Mouse (Mus musculus) c-Kit-positive CD71-positive TER-119-negative erythroid progenitor cells, embryonic 14.5 days (primary cell): ENCODE measurements around the gene Hagh.
A peak's percentile ranks its signal among the peaks of the same experiment; 100 is the strongest.

Experiments used
- DNase-seq: peaks from one replicate; pipeline ENCODE4 v3.0.0-alpha.2; 2013; ENCODE audit warnings: low read depth

Hagh gene

DNA sequence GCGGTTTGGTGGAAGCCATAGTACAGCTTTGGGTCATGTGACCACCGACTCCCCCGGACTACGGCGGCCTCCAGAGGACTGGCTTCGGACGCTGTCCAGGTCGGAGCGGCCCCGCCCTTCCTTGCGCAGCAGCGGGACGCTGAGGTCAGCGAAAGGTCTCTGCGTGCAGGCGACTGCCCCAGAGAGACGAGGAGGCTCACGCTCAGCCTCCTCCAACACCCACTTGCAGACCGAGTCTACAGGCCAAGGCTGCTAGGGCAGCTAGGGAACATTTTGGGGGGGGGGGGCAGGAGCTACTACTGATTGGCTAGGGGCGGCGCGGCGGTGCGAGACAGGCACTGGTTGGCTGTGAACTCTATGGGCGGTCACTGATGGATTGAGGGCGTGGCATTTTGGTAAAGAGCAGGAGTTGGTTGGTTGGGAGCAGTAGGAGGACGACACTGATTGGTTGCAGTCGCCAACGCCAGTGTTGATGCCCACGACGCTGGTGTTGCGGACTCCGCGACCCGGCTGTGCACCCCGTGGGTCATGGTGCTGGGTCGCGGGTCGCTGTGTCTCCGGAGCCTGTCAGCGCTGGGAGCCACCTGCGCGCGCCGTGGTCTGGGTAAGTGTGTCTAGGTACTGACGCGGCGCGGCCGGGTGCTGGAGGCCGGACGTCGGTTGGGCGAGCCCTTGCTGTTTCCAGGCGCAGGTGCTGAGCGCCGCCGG, 10.3 kb downstream of the Hagh start, which contains the start of gene Fahd1:
TSS of gene Fahd1 (minus strand) at position 300 of the 708 bp plus-strand sequence.
- peak; percentile 97 for DNase-seq

DNA sequence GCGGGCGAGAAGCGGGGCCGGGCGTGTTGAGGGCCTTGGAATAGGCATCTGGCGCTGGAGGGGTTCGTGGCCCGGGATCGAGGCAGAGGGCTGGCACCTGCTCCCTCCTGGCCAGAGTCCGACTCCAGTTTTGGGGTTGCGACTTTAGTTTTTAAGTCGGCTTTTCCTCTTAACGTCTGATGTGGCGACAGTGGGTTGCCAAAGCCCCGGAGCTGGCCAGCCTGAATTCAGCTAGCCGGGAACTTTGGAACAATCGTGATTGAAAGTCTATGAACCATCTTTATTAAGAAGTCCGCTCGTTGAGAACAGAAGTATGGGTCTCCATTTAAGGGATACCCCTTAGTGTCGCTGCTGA, 10.8 kb downstream of the Hagh start:
- no peak for DNase-seq

DNA sequence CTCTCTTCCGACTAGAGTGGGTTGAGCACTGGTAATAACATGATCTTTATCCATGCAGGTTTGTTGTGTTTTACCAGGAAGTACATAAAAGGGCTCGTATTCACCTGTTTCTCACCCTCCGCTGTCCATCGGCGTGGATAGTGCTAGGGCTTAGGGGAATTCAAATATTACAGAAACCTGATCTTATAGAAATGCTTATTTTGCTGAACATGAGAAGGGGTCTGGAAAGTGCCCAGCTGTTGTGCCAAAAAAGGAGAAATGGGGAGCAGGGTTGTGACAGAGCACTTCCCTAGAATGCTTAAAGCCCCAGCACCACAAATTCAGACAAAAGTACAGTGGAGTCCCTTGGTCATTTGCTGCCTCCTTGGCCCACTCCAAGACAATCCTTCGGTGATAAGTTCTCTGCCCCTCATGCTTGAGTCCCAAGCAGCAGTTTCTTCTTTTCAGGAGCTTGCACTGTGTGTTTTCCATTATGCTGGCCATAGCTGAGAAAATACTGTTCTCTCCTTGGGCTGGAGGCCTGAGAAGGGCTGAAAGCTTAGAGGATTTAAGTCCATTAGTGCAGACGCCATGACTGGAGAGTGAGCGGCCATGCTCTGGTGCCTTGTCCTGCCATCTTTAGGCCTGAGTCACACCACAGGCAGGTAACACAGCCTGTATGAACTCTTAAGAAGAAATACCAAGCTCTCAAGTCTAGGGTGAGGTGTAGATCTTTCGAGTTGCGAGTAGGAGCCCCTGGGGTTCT, 11.6 kb downstream of the Hagh start:
- no peak for DNase-seq

DNA sequence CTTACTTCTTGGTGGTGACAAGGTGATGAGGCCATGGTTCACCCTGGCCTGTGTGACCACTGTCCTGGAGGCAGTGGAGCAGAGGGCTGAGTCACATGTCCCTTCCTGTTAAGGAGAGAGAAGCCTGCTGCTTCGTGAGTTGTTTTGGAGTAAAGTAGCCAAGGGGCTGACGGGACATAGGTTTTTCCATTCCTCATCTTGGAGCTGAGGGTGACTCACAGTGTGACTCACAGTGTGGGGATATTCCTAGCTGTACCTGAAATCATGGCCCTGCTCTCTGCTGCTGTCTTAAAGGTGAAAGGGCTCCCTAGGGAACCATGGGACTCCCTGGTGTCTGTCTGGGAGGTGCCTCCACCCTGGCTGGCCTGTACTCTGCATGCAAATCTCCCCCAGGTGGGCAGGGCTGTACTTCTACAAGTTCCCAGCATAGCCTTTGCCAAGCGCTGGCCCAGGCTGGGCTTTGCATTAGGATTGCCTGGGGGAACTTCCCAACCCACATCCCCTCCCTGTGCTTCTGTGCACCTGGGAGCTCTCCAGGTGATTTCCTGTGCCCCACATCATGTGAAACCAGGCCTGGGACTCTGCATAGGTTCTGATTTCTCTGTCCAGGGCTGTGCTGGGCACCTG, 16.0 kb downstream of the Hagh start:
- DNase-seq: no peak

DNA sequence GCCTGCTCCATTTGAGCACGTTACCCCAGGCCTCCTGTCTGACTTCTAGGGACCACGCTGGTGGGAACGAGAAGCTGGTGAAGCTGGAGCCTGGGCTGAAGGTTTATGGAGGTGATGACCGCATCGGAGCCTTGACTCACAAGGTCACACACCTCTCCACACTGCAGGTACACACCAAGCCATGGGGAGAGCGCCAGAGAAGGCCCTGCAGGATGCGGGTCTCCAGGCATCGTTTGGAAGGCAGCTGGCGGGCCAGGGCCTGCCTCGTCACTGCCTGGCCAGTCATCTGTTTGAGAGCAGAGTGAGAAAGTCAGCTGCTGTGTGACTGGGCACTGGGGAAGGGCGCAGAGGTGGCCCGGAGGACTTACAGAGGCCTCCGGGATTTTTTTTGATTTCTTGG, 16.6 kb downstream of the Hagh start:
- no peak for DNase-seq

DNA sequence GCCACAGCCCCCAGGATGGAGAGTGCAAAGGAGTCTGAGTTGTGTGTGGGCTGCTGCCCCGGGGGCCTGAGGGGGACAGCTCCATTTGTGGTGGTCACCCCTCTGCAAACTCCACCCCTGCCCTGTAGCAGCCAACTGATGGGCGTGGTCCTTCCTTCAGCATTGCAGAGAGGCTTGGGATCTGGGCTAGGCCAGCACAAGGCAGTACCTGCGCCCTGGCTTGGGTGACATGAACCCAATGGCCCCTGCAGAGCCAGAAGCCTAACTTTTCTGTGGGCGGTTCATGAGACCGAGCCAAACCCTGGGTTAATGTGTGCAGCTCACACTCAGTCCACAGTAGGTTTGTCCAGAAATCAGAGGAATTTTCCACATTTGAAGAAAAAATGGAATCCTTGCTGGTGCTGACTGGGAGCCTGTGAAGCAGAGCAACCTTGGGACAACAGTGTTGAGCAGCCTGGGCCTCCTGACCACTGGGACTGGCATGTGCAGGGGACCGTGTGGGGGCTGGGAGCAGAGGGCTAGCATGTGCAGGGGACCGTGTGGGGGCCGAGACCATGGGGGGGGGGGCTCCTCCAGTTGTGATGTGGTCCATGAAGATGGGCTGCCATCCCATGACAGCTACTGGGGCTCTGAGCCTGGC, 18.0 kb downstream of the Hagh start:
- no peak for DNase-seq

DNA sequence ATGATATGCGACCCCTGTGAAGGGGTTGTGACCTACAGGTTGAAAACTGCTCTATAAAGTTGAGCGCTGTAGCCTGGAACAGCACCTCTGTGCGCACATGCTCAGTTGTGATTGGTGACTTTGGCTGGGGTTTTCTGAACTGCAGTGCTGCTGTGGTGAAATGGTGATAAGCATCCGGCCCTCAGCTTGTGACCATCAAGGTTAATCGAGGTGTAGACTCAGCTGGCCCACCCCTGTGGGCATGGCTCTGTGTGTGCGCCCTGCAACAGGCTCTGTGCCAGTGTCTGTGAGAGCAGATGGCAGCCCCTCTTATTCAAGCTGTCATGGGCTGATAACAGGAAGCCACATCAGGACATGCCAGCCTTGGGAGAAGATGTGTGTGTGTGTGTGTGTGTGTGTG, 19.0 kb downstream of the Hagh start:
- DNase-seq: peak; percentile 87

DNA sequence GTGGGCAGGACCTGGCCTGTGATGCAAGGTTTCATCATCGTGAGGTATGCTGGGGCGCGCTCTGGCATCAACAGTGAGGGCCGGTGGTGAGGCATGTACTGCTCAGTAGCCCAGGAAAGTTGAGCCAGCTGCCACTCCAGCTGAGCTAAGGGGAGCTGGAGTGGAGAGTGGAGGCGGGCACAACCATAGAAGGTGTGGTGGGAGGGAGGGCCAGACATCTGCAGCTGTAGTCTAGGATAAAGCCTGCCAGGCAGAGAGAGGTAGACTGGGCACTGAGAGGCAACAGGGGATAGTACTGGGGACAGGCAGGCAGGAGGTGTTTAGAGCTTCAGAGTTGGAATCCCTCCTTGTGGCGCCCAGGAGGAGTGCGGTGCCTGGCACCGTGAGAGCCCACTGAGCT, 20.1 kb downstream of the Hagh start:
- DNase-seq: no peak

DNA sequence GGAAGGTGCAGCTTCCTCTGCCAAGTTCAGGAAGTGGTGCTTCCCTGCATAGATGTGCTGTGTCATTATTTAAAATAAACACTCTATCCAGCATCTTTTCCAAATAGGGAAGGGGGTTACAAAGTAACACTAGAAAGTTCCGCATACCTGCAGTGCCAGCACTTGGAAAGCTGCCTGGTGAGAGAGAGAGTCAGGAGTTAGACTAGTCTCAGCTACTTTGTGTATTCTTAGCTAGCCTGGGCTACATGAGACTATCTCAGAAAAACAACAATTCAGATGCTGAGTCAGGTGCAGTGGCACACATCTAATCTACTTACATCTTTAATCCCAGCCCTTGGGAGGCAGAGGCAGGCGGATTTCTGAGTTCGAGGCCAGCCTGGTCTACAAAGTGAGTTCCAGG, 21.8 kb downstream of the Hagh start:
- DNase-seq: no peak

DNA sequence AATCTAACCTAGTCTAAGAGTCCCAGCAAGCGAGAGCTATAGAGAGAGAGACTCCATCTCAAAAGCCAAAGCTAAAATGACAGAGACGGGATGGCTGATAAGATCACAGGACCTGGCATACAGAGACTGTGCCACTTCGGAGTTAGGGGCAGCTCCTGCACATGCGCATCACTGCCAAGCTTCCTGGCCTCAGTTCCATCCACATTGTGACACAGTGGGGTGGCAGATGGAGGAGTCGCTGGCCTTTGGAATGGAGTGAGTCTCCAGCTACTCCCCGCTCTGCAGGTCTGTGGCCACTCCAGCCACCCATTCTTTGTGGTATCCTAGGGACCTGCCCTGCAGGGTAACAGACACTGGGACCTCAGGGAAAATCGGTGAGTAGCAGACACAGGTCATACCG, 25.8 kb downstream of the Hagh start, which contains the start of gene Igfals:
TSS of gene Igfals (plus strand) at position 222 of the 400 bp plus-strand sequence.
- no peak for DNase-seq

DNA sequence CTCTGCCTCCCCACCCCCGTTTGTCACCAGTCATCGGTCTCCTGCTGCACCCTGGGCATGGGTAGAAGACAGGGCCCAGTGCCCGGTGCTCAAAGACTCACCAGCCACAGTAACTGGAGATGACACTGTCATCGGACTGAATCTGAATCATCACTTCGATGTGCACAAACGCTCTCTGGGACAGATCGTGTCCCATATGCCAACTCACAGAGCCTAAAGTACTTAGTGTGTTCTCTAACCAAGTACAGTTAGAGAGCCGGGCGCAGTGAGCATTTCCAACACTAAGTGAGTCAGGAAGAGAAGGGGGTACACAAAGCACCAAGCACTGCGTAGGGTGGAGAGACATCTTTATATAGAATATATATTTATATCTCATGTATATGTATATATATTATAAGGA, 28.0 kb downstream of the Hagh start:
- DNase-seq: no peak

DNA sequence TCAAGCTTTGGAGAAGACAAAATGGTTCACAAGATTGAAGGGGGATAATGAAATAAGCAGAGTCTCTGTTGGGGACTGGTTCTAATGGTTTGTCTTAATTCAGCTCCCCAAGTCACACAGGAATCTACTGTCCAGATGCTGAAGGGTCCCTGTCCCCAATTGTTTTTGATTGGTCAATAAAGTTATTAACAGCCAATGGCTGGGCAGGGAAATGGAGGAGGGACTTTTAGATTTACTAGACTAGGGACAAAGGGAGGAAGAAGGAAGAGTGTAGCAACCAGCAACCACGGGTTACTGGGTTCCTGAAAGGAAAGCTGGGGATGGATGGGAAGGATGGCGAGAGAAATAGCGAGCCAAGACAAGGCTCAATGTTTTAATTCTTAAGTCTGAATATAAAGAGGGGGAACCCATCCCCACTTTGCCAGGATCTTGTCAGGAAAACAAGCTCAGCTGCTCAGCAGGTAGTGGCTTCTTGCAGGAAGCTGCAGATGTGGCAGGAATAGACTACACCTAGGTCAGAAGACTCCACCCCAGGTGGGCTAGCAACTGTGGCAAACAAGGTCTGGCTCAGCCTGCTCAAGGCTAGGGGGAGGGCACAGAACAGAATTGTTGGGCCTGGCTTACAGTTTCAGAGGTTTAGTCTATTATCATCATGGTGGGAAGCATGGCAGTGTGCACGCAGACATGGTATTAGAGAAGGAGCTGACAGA, 33.9 kb downstream of the Hagh start:
- DNase-seq: no peak

DNA sequence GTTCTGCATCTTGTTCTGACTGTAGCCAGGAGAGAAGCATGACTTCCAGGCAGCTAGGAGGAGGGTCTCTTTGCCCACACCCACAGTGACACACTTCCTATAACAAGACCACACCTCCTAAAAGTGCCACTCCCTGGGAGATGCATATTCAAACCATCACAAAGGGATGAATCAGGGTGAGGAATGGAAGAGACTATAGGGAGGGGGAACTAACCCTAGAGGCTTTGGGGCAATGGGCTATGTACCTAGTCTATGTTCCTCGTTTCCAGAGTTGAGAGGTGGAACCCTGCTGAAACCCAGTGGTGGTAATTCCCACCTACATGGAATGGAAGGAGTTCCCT, 34.4 kb downstream of the Hagh start:
- DNase-seq: no peak

DNA sequence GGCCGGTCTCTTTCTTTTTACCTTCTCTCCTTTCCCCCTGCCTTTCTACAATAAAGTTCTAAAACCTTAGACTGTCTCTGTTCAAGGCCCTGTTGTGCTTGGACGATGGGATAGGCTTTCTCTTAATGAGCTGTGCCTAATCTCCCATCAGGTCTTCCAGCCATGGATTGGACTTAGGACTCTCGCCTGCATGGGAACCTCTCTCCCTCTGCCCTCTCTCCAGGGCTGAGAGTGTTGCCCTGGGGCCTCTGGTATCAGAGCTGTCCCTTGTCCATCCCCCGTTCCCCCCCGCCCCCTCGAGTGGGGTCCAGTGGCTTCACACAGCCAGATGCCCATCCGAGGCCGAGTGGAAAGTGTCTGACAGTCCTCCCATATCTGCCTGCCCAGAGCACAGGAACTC, 35.0 kb downstream of the Hagh start:
- DNase-seq: no peak

DNA sequence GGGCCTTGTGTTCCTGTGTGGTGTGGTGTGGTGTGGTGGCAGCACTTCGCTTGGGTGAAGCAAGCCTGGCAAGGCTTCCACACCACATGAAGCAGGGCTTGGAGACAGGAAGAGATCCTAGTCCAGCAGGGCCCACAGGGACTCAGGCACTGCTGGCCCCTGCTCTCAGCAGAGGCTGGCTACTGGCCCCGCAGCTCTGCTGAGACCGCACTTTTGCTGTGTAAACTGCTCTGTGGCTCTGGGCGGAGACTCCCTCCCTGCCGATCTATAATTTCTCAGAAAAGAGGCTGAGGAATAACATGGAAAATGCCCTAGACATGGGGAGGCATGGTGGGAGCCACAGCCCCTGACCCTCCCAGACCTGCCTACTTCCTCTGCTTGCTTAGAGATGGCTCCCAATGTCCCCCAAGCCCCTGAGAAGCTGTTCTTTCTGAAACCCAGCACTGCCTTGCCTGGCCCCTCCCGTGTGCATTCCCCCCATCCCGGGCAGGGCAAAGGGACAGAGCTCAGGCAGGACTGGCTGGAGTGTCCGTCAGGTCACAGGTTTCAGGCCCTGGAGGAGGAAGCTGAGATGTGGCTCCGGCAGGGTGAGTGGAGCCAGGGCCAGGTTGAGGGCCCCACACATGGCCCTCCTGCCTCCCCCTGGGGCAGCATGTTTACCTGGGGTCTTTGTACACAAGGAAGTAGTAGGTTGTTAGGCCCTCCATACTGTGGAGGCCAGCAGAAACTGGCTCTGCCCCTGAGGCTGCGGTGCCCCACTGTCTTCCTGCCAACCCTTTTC, 37.6 kb downstream of the Hagh start:
- DNase-seq: no peak

DNA sequence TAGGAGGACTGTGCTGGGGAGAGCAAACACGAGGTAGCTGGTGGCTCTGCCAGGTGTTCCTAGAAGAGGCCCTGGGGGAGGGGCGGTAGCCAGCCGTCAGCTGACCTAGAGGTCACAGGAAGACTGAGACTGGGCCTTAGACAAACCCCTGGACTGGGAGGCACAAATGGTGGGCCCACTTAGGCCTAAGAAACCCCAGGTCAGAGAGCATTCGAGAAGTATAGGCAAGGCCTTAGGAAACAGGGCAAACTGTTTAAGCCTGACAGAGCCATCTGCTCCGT, 38.1 kb downstream of the Hagh start:
- DNase-seq: no peak

DNA sequence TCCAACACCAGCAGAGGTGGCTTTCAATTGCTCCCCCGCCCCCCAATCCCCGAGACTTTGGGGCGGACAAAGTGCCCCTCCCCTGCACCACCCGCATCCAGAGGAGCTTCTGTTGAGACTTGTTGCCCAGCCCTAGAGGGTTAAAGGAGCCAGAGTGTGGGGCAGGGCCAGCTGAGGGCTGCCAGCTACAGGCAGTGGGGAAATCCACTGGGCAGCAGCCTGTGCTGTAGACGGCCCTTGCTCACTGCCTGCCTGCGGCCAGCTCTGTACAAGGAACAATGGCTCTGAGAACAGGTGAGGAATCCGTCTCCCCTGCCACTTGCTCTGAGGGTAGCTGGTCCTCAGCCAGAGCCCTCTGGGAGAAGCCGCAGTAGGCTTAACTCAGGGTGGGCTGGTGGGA, 38.6 kb downstream of the Hagh start:
- no peak for DNase-seq

DNA sequence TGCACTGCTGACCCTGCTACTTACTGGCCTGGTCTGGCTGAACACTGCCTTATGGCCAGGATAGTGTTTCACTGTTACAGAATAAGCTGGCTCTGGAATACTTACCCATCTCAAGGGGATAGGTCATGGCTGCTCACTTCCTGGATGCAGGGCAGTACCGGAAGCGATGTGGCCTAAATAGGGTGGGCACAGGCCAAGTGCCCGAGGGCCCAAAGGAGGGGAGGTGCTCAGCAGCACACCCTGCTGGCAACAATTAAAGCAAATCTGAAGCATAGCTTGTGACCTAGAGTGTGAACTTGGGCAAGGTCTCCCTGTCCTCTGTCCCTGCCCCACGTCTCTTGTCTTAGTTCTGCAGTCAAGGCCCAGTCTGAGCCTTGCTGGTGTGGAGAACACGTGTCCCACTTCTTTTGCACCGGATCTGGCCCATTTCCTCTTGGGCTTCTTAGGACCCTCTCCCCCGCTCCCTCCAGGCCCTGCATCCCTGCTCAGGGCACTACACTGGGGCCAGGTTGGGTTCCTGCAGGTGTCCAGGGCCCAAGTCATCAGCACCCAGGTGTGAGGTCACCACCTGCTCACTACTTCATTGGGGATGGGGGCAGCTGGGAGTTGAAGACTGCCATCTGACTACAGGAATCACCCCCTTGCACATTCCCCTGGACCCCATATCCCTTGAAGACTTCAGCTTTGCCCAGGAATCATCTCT, 41.9 kb downstream of the Hagh start:
- peak; percentile 30 for DNase-seq

DNA sequence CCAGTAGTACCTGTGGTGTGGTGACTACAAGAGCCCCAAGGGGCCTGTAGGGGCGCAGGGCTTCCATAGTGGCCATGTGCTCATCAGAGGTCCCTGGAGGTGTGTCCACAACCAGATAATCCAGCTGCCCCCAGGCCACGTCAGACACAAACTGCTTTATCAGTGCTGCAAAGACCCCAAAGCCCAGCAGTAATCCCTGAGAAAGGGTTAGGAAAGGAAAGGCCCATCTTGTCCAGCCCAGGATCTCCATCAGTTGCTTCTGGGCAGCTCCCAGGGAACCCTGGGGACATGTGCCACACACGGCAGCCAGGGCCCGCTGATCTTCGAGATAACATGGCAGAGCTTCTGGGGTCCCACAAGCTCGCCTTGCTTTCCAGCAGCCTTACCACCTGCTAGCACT, 44.4 kb downstream of the Hagh start:
- DNase-seq: no peak

DNA sequence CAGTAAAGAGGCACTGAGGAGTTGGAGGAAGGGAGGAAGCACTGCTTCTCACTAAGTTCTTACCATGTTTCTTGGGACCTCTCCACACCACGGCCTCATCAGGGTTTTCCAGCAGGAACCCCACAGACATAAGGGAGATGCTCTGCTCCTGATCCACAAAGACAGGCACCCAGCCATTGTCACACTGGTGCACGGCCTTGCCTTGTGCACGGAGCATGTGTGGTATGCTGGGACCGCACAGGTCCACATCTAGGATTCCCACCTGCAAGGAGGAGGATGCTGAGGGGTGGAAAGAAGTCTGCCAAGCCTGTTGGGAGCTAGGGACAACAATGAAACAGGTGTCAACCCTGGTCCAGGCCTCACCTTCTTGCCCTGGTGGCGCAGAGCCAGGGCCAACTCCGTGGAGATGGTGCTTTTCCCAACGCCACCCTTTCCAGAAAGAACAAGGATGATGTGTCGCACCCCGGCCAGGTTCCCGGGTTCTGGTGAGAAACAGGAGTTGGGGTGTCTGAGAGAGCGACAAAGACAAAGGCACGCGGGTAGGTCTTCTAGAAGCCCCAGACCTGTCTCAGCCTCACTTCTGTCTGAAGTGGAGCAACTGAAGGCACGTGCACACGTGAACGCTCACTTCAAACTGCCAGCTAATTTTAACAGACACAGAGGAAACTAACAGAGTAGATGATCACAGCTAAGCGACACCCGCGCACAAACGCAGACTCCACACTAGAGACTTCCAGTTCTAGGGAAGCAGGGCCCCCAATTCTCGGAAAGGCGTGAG, 45.6 kb downstream of the Hagh start:
- DNase-seq: no peak
